Mouse (Mus musculus): ENCODE results near the gene Hexb. TPM values are rescaled to one million over a fixed set of nuclear protein-coding genes. Genes with fewer than 3 reads are reported as not detected.
A peak's percentile ranks its signal among the peaks of the same experiment; 100 is the strongest.

Hexb gene
- polyA plus RNA-seq, 1 experiment, result 53.4 TPM

DNA sequence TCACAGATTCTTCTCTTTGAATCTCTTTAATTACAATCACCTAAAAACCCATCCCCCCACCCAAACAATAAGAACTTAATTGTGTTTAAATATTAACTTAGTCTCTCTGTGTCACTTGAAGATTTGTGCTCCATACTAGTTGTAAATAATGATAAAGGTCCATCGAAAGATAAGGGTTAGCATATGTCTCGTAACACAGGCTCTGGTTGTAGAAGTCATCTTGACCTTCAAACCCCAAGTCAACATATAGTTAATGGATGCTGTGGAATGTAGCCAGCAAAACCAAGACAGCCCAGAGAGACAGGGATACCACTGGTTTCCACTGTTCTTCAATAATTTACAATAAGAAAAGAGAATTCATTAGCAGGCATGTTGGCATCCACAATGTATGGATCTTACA lies 14.0 kb downstream of the Hexb start:
- Histone ChIP-seq H3K9me3 (replicated peaks; ENCODE audit: control insufficient read depth, insufficient read depth, low read length, poor library complexity, severe bottlenecking) (no peaks in the 10 kb centered on the region), H3K9ac (ENCODE audit: low read depth, poor library complexity, severe bottlenecking) (no peak overlapping the region), H3K27ac (ENCODE audit: insufficient read depth, low read length) (no peak overlapping the region), H3K27me3 (ENCODE audit: control insufficient read depth, insufficient read depth, low read length, poor library complexity, severe bottlenecking) (no peaks in the 10 kb centered on the region), H3K4me3 (ENCODE audit: low read depth, low read length) (no peak overlapping the region), H3K36me3 (ENCODE audit: control insufficient read depth, insufficient read depth, low read length, poor library complexity, severe bottlenecking) (peaks cover 28% of the 10 kb centered on the region), H3K4me1 (ENCODE audit: control insufficient read depth, insufficient read depth, low read length) (no peaks in the 10 kb centered on the region)
- TF ChIP-seq POLR2A (IDR thresholded peaks at IDR 0.05; ENCODE audit: insufficient read depth, low read length) (no peak), CTCF (IDR thresholded peaks at IDR 0.05; ENCODE audit: low read depth, low read length) (no peak), EP300 (IDR thresholded peaks at IDR 0.05; ENCODE audit: insufficient read depth, low read depth, low read length) (no peak)

DNA sequence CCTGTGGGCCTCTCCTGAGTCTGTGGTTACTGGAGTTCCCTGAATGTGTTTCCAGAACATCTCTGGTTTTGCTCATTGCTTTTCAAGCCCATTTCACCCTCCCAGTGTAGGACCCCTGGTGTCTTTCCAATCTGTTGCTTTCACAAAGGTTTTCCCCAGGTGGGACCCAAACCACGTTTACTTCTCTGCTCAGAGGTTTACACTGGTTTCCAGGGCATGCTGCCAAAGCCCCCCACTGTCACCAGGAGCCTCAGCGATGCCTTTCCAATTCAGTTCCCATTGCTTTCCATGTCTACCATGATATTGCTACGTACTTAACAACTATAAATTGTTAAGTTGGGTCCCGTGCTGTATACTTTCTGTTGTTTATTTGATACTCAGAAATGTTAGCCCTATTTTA lies 15.3 kb downstream of the Hexb start:
- H3K27me3 ChIP-seq (ENCODE audit: control insufficient read depth, insufficient read depth, low read length, poor library complexity, severe bottlenecking), result no peaks in the 10 kb centered on the region
- H3K4me1 ChIP-seq (ENCODE audit: control insufficient read depth, insufficient read depth, low read length), result no peaks in the 10 kb centered on the region
- no peak for TF ChIP-seq POLR2A (IDR thresholded peaks at IDR 0.05; ENCODE audit: insufficient read depth, low read length)
- TF ChIP-seq EP300 (IDR thresholded peaks at IDR 0.05; ENCODE audit: insufficient read depth, low read depth, low read length), result no peak
- no peak for TF ChIP-seq CTCF (IDR thresholded peaks at IDR 0.05; ENCODE audit: low read depth, low read length)
- H3K36me3 ChIP-seq (ENCODE audit: control insufficient read depth, insufficient read depth, low read length, poor library complexity, severe bottlenecking), result peaks cover 32% of the 10 kb centered on the region
- H3K27ac ChIP-seq (ENCODE audit: insufficient read depth, low read length), result no peak overlapping the region
- no peaks in the 10 kb centered on the region for H3K9me3 ChIP-seq (replicated peaks; ENCODE audit: control insufficient read depth, insufficient read depth, low read length, poor library complexity, severe bottlenecking)
- no peak overlapping the region for H3K9ac ChIP-seq (ENCODE audit: low read depth, poor library complexity, severe bottlenecking)
- no peak overlapping the region for H3K4me3 ChIP-seq (ENCODE audit: low read depth, low read length)

DNA sequence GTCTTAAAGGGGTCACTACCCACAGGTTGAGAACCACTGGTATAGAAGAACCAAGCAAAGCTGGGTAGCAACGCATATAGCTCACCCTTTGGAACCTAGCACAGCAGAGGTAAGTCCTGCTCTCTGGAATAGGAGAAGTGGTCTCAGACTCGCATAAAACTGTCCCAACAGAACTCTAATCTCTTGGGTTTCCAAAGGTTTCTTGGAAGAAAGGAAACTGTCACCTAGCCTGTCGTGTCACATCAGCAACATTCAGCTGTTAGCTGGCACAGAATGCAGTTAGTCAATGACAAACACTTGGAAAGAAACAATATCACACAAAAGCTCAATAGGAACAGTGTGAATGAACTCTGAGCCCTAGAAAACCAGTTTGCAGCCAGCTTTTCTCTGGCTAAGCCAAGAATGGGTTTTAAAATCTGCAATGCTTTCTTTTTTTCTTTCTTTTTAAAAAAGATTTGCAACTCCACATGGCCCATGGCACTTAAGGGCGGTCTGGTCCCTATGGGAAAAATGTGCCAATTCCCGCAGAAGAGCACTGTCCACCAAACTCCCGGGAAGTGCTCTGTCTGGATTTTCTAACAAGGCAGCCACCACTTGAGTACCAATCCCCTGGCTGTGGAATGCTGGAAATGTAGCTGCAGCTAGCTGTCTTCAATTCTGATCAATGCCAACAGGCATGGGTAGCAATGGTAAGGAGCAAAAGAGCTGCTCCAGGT lies 17.9 kb downstream of the Hexb start:
- H3K4me3 ChIP-seq (ENCODE audit: low read depth, low read length), result no peak overlapping the region

DNA sequence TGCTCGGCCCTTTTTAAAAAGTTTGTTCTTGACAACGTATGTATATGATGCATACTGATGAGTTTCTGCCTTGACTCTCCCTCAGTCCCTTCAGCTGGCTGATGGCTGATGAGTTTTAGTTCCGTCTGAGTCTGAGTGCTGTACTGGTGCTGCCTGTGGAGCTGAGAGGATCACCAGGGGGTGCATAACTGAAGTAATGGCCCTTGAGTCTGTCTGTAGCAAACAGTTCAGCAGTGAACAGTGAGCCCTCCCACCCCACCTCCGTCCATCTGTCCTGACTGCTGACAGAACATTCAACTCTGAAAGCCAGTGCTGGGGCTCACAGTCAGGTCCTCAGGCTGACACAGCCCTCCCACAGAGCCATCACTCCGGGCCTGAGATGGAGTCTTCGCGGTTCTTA lies 19.2 kb downstream of the Hexb start:
- no peak for TF ChIP-seq POLR2A (IDR thresholded peaks at IDR 0.05; ENCODE audit: insufficient read depth, low read length)
- TF ChIP-seq EP300 (IDR thresholded peaks at IDR 0.05; ENCODE audit: insufficient read depth, low read depth, low read length), result 0 out of 2 replicates have a peak, but pooled peaks have one; percentile 6
- Histone ChIP-seq H3K27ac (ENCODE audit: insufficient read depth, low read length) (no peak overlapping the region), H3K27me3 (ENCODE audit: control insufficient read depth, insufficient read depth, low read length, poor library complexity, severe bottlenecking) (no peaks in the 10 kb centered on the region), H3K4me1 (ENCODE audit: control insufficient read depth, insufficient read depth, low read length) (no peaks in the 10 kb centered on the region), H3K9ac (ENCODE audit: low read depth, poor library complexity, severe bottlenecking) (no peak overlapping the region), H3K4me3 (ENCODE audit: low read depth, low read length) (no peak overlapping the region), H3K36me3 (ENCODE audit: control insufficient read depth, insufficient read depth, low read length, poor library complexity, severe bottlenecking) (peaks cover 57% of the 10 kb centered on the region), H3K9me3 (replicated peaks; ENCODE audit: control insufficient read depth, insufficient read depth, low read length, poor library complexity, severe bottlenecking) (no peaks in the 10 kb centered on the region)

More for the DNA sequence above, 17.9 kb downstream of the Hexb start:
- H3K4me1 ChIP-seq (ENCODE audit: control insufficient read depth, insufficient read depth, low read length), result no peaks in the 10 kb centered on the region
- H3K9ac ChIP-seq (ENCODE audit: low read depth, poor library complexity, severe bottlenecking), result no peak overlapping the region
- TF ChIP-seq CTCF (IDR thresholded peaks at IDR 0.05; ENCODE audit: low read depth, low read length) (no peak), EP300 (IDR thresholded peaks at IDR 0.05; ENCODE audit: insufficient read depth, low read depth, low read length) (no peak)
- H3K9me3 ChIP-seq (replicated peaks; ENCODE audit: control insufficient read depth, insufficient read depth, low read length, poor library complexity, severe bottlenecking), result no peaks in the 10 kb centered on the region
- no peaks in the 10 kb centered on the region for H3K27me3 ChIP-seq (ENCODE audit: control insufficient read depth, insufficient read depth, low read length, poor library complexity, severe bottlenecking)
- H3K36me3 ChIP-seq (ENCODE audit: control insufficient read depth, insufficient read depth, low read length, poor library complexity, severe bottlenecking), result peaks cover 47% of the 10 kb centered on the region
- no peak overlapping the region for H3K27ac ChIP-seq (ENCODE audit: insufficient read depth, low read length)

- no peaks in the 10 kb centered on the region for H3K27me3 ChIP-seq (ENCODE audit: control insufficient read depth, insufficient read depth, low read length, poor library complexity, severe bottlenecking)
- no peaks in the 10 kb centered on the region for H3K4me1 ChIP-seq (ENCODE audit: control insufficient read depth, insufficient read depth, low read length)
- H3K9me3 ChIP-seq (replicated peaks; ENCODE audit: control insufficient read depth, insufficient read depth, low read length, poor library complexity, severe bottlenecking), result no peaks in the 10 kb centered on the region
- no peak overlapping the region for H3K27ac ChIP-seq (ENCODE audit: insufficient read depth, low read length)
- no peak for TF ChIP-seq EP300 (IDR thresholded peaks at IDR 0.05; ENCODE audit: insufficient read depth, low read depth, low read length)
- no peak for TF ChIP-seq POLR2A (IDR thresholded peaks at IDR 0.05; ENCODE audit: insufficient read depth, low read length)
- TF ChIP-seq CTCF (IDR thresholded peaks at IDR 0.05; ENCODE audit: low read depth, low read length), result no peak
- peaks cover 64% of the 10 kb centered on the region for H3K36me3 ChIP-seq (ENCODE audit: control insufficient read depth, insufficient read depth, low read length, poor library complexity, severe bottlenecking)
- H3K9ac ChIP-seq (ENCODE audit: low read depth, poor library complexity, severe bottlenecking), result no peak overlapping the region
- no peak overlapping the region for H3K4me3 ChIP-seq (ENCODE audit: low read depth, low read length)
Measured at GRCm38 (mm10) chr13:97176731-97177130, 21.4 kb downstream of the Hexb start.

DNA sequence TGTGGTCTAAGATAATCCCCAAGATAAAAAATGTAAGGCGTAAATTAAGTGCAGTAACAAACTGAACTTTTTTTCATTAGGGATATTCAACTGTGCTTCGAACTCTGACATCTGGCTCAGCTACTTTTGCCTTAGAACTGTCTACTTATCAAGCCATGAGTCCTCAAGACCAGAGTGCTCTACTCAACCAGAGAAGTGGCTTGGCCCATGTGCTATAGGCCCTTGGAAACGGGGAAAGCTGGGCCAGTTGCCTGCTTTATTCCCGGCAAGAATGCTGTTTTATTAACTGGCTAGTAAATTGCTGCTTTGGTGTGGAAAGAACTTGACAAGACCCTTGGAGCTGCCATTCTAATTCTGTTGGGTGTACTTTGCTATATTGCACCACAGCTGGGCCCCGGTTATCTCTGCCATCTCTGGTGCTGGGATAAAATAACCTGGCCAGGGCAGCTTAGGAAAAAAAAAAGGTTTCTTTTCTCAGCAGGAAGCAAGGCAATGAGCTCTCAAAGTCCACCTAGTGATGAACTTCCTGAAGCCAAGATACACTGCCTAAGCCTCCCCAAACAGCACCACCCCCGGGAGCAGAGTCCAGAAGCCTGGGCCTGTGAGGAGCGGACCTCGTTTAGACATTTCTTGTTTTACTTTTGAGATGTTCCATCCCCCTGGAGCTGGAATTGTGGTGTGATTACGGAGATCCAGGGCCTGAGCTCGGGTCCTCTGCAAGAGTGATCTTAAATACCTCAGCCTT lies 22.5 kb downstream of the Hexb start:
- H3K36me3 ChIP-seq (ENCODE audit: control insufficient read depth, insufficient read depth, low read length, poor library complexity, severe bottlenecking), result peaks cover 63% of the 10 kb centered on the region
- TF ChIP-seq EP300 (IDR thresholded peaks at IDR 0.05; ENCODE audit: insufficient read depth, low read depth, low read length), result no peak
- no peak for TF ChIP-seq CTCF (IDR thresholded peaks at IDR 0.05; ENCODE audit: low read depth, low read length)
- no peak for TF ChIP-seq POLR2A (IDR thresholded peaks at IDR 0.05; ENCODE audit: insufficient read depth, low read length)
- H3K9me3 ChIP-seq (replicated peaks; ENCODE audit: control insufficient read depth, insufficient read depth, low read length, poor library complexity, severe bottlenecking), result no peaks in the 10 kb centered on the region
- no peaks in the 10 kb centered on the region for H3K4me1 ChIP-seq (ENCODE audit: control insufficient read depth, insufficient read depth, low read length)
- no peaks in the 10 kb centered on the region for H3K27me3 ChIP-seq (ENCODE audit: control insufficient read depth, insufficient read depth, low read length, poor library complexity, severe bottlenecking)
- H3K27ac ChIP-seq (ENCODE audit: insufficient read depth, low read length), result no peak overlapping the region
- H3K9ac ChIP-seq (ENCODE audit: low read depth, poor library complexity, severe bottlenecking), result no peak overlapping the region
- no peak overlapping the region for H3K4me3 ChIP-seq (ENCODE audit: low read depth, low read length)

All from ES-Bruce4 (cell line).